Mouse (Mus musculus) intestine, embryonic 15.5 days (tissue): ENCODE measurements around the gene Stk31. TPM values are rescaled to one million over a fixed set of nuclear protein-coding genes. Genes with fewer than 3 reads are reported as not detected.
"Not testable (repeated sequence)": the region's sequence is repeated elsewhere in the genome, so short reads cannot be mapped to it uniquely, and the experiment has no call there.

ENCODE experiments used
- ATAC-seq: fragments of 200-750 bp; cut with Nextera tagmentation; 2 replicates; pipeline ENCODE4 v1.8.0; 2017; ENCODE audit warnings: moderate TSS enrichment, moderate library complexity
- H3K27ac ChIP-seq: fragments of 300-500 bp; sonication (generic); 2 replicates; pipeline ENCODE4 v1.5.1; 2015; ENCODE audit warnings: mild to moderate bottlenecking, inconsistent platforms
- H3K27me3 ChIP-seq: fragments of 300-500 bp; sonication (generic); replicated peaks from 2 replicates; pipeline ENCODE4 v1.6.1; 2015; ENCODE audit warnings: inconsistent platforms
- H3K36me3 ChIP-seq: fragments of 300-500 bp; sonication (generic); 2 replicates; pipeline ENCODE4 v1.6.1; 2015; ENCODE audit warnings: inconsistent platforms
- H3K4me1 ChIP-seq: fragments of 300-500 bp; sonication (generic); replicated peaks from 2 replicates; pipeline ENCODE4 v1.6.1; 2015; ENCODE audit warnings: inconsistent platforms
- H3K4me2 ChIP-seq: fragments of 300-500 bp; sonication (generic); replicated peaks from 2 replicates; pipeline ENCODE4 v1.6.1; 2015; ENCODE audit warnings: mild to moderate bottlenecking, inconsistent platforms
- H3K4me3 ChIP-seq: fragments of 300-500 bp; sonication (generic); replicated peaks from 2 replicates; pipeline ENCODE4 v1.5.1; 2015; ENCODE audit warnings: inconsistent platforms
- H3K9ac ChIP-seq: fragments of 300-500 bp; sonication (generic); 2 replicates; pipeline ENCODE4 v1.6.1; 2015; ENCODE audit warnings: inconsistent platforms
- H3K9me3 ChIP-seq: fragments of 300-500 bp; sonication (generic); 2 replicates; pipeline ENCODE4 v1.6.1; 2016; ENCODE audit warnings: inconsistent platforms
- WGBS: fragments of 180-500 bp; shearing (Covaris S2); methylation state at CpG from one replicate; pipeline ENCODE4 v1.1.7; 2015; 5-methylcytosine and 5-hydroxymethylcytosine counted together
- polyA plus RNA-seq: library from polyadenylated mRNA; unstranded; fragments of >200 nt; fragmentation: Nextera tagmentation; extraction: Ambion mirVana; gene quantifications from 2 replicates; pipeline ENCODE4 v1.2.1, GENCODE M21; 2015

The Stk31 gene
- polyA plus RNA-seq, 1 experiment from 2014 or later = 0.06 TPM

DNA sequence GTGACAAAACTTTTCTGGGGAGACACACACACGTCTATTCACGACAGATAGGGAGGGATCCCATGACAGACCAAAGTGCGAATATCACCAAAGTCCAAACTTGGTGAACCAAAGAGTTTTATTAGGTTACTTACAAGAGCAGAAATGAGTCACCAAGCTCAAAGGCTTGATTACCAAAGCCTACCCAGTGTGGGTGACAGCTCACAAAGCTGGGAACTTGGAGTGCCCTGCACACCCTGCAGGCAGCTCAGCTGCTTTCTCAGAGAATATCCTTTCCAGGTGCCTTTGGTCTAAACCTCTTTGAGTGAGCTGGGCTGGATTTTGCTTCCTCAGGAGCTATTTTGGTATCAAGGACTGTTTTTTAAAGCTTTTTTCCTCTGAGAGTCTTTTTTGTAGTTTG, 15.4 kb downstream of the Stk31 start:
- Histone ChIP-seq H3K9me3 (no peaks in the 10 kb centered on the region), H3K27me3 (no peaks in the 10 kb centered on the region), H3K4me3 (no peak overlapping the region), H3K4me1 (no peaks in the 10 kb centered on the region), H3K36me3 (no peaks in the 10 kb centered on the region), H3K27ac (no peak overlapping the region), H3K9ac (no peak overlapping the region), H3K4me2 (no peak overlapping the region)
- ATAC-seq = peak; percentile 82
- 71% methylated on average over 3 of the region's 3 CpGs for WGBS

- not testable (repeated sequence) for H3K9ac ChIP-seq, H3K27ac ChIP-seq, H3K36me3 ChIP-seq, H3K4me2 ChIP-seq, H3K9me3 ChIP-seq, H3K4me3 ChIP-seq, H3K4me1 ChIP-seq, H3K27me3 ChIP-seq, ATAC-seq
- WGBS = 64% methylated on average over 2 of the region's 2 CpGs
Observed at GRCm38 (mm10) chr6:49412967-49413366, 17.6 kb downstream of the Stk31 start.

DNA sequence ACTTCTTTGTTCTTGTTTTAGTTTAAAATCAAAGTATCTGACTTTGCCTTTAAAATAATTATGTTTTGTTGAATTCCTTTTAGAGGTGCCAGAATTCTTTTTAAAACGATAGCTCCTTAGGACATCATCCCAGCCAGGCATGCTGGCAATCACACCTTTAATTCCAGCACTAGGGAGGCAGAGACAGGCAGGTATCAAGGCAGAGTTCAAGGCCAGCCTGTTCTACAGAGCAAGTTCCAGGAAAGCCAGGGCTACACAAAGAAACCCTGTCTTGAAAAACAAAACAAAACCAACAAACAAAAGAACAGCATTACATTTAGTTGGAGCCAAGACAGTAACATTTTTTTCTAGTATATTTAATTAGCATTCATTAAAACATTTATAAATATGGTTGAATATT, 20.6 kb downstream of the Stk31 start:
- no peaks in the 10 kb centered on the region for H3K4me1 ChIP-seq
- 76% methylated on average over 1 of the region's 1 CpGs for WGBS
- H3K27ac ChIP-seq = no peak overlapping the region
- no peak overlapping the region for H3K9ac ChIP-seq
- H3K4me2 ChIP-seq = no peak overlapping the region
- no peaks in the 10 kb centered on the region for H3K36me3 ChIP-seq
- H3K9me3 ChIP-seq = no peaks in the 10 kb centered on the region
- ATAC-seq = no peak
- H3K4me3 ChIP-seq = no peak overlapping the region
- H3K27me3 ChIP-seq = no peaks in the 10 kb centered on the region

GRCm38 (mm10) chr6:49437306-49437705, 41.9 kb downstream of the Stk31 start:
- 66% methylated on average over 1 of the region's 1 CpGs for WGBS
- Histone ChIP-seq H3K4me3 (no peak overlapping the region), H3K27me3 (no peaks in the 10 kb centered on the region), H3K4me2 (no peak overlapping the region), H3K27ac (no peak overlapping the region), H3K9me3 (no peaks in the 10 kb centered on the region), H3K4me1 (no peaks in the 10 kb centered on the region), H3K9ac (no peak overlapping the region), H3K36me3 (no peaks in the 10 kb centered on the region)
- no peak for ATAC-seq

GRCm38 (mm10) chr6:49458112-49458511, 62.7 kb downstream of the Stk31 start:
- 65% methylated on average over 5 of the region's 5 CpGs for WGBS
- ATAC-seq = no peak
- Histone ChIP-seq H3K36me3 (no peaks in the 10 kb centered on the region), H3K4me1 (no peaks in the 10 kb centered on the region), H3K4me2 (no peak overlapping the region), H3K4me3 (no peak overlapping the region), H3K27me3 (no peaks in the 10 kb centered on the region), H3K9me3 (no peaks in the 10 kb centered on the region), H3K27ac (no peak overlapping the region), H3K9ac (no peak overlapping the region)

DNA sequence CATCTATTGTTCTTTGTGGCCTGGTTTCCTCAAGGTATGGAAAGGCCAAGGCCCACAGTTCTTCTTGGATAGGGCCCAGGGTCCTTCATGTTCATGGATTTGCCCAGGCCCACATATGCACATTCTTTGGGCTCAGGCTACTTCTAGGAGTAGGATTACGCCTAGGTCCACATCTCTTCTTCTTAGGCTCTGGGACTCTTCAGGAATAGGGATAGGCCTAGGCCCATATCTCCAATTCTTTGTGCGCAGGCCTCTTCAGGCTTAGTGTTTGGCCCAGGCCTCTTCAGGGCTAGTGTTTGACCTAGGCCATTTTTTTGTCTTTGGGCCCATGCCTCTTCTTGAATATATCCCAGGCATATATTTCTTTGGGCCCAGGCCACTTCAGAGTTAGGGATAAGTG, 87.8 kb downstream of the Stk31 start:
- H3K27me3 ChIP-seq = no peaks in the 10 kb centered on the region
- ATAC-seq = no peak
- H3K27ac ChIP-seq = no peak overlapping the region
- H3K36me3 ChIP-seq = no peaks in the 10 kb centered on the region
- no peaks in the 10 kb centered on the region for H3K4me1 ChIP-seq
- H3K4me2 ChIP-seq = no peak overlapping the region
- H3K4me3 ChIP-seq = no peak overlapping the region
- no peak overlapping the region for H3K9ac ChIP-seq
- 100% methylated on average over 2 of the region's 2 CpGs for WGBS
- H3K9me3 ChIP-seq = no peaks in the 10 kb centered on the region

DNA sequence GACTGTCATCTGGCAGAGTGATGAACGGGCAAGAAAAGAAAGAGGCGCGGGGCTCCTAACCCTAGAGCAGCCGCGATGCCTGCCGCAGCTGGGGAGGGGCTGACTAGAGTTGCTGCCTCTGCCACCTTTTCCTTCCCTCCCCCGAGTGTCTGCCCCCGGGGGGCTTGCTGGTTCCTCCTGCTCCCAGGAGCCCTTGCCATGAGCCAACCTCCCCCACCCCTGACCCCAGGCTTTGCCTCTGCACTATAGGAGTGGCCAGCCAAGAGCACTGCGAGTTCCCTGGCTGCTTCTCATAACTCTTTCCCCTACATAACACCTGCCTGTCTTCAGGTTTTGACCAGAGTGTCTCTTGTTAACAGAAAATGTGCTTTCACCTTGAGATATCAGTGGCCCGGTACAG, 96.1 kb downstream of the Stk31 start:
- 86% methylated on average over 10 of the region's 10 CpGs for WGBS

DNA sequence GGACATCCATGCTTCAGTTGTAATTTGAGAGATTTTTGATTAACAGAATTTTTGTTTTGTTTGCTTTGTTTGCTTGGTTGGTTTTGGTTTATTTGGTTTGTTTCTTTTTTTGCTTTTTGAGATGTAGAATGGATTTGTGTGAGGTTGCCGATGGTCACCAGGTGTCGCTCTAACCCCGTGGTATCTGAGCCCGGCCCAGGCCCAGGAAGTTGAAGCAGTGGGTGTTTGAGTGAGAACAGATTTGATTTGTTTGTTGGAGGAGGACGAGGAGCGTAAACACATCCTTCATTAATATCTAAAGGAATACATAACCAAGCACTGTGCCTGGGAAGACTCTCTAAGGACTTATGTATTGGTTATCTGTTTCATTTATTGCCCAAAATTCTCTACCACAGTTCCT, 123.6 kb downstream of the Stk31 start:
- ATAC-seq = no peak
- Histone ChIP-seq H3K36me3 (no peaks in the 10 kb centered on the region), H3K27me3 (no peaks in the 10 kb centered on the region), H3K4me3 (no peak overlapping the region), H3K4me2 (no peak overlapping the region), H3K27ac (no peak overlapping the region), H3K9me3 (no peaks in the 10 kb centered on the region), H3K4me1 (no peaks in the 10 kb centered on the region), H3K9ac (no peak overlapping the region)
- 3% methylated on average over 6 of the region's 6 CpGs for WGBS

More for the DNA sequence above, 96.1 kb downstream of the Stk31 start:
- Histone ChIP-seq H3K9ac (no peak overlapping the region), H3K27ac (no peak overlapping the region), H3K36me3 (no peaks in the 10 kb centered on the region), H3K9me3 (no peaks in the 10 kb centered on the region), H3K4me3 (no peak overlapping the region), H3K27me3 (no peaks in the 10 kb centered on the region), H3K4me2 (no peak overlapping the region), H3K4me1 (no peaks in the 10 kb centered on the region)
- ATAC-seq = no peak

Other genes starting within 250 kb of the Stk31 start
- gene Igf2bp3, start 180.6 kb upstream of the Stk31 start, polyA plus RNA-seq = 83.1 and 96.8 TPM in 2 replicates
- 81.4 and 82.9 TPM in 2 replicates for gene Tra2a, start 131.6 kb upstream of the Stk31 start, polyA plus RNA-seq
- gene Ccdc126, start 76.3 kb upstream of the Stk31 start, polyA plus RNA-seq = 10.0 and 11.9 TPM in 2 replicates
- 4.7 and 6.6 TPM in 2 replicates for gene Fam221a, start 27.9 kb upstream of the Stk31 start, polyA plus RNA-seq